Mouse (Mus musculus) lung, embryonic 16.5 days (tissue): ENCODE measurements around the gene Pip4k2a. TPM values are rescaled to one million over a fixed set of nuclear protein-coding genes. Genes with fewer than 3 reads are reported as not detected.
A peak's percentile ranks its signal among the peaks of the same experiment; 100 is the strongest.

Source experiments
- ATAC-seq: fragments of 200-750 bp; cut with Nextera tagmentation; 2 replicates; pipeline ENCODE4 v1.8.0; 2017; ENCODE audit warnings: low read depth, mild to moderate bottlenecking, moderate library complexity
- H3K27ac ChIP-seq: fragments of 300-500 bp; sonication (generic); 2 replicates; pipeline ENCODE4 v1.5.1; 2014; ENCODE audit warnings: mild to moderate bottlenecking, control low read depth, low read length
- H3K27me3 ChIP-seq: fragments of 300-500 bp; sonication (generic); 2 replicates; pipeline ENCODE4 v1.6.1; 2014; ENCODE audit warnings: low read depth, low read length, mixed read lengths; ENCODE audit not compliant: control insufficient read depth, insufficient read depth
- H3K36me3 ChIP-seq: fragments of 300-500 bp; sonication (generic); 2 replicates; pipeline ENCODE4 v1.6.1; 2014; ENCODE audit warnings: low read length; ENCODE audit not compliant: control insufficient read depth, insufficient read depth
- H3K4me1 ChIP-seq: fragments of 300-500 bp; sonication (generic); replicated peaks from 2 replicates; pipeline ENCODE4 v1.6.1; 2014; ENCODE audit warnings: low read length, mixed read lengths; ENCODE audit not compliant: control insufficient read depth, insufficient read depth
- H3K4me2 ChIP-seq: fragments of 300-500 bp; sonication (generic); 2 replicates; pipeline ENCODE4 v1.6.1; 2014; ENCODE audit warnings: low read depth, low read length, control low read depth
- H3K4me3 ChIP-seq: fragments of 300-500 bp; sonication (generic); 2 replicates; pipeline ENCODE4 v1.5.1; 2014; ENCODE audit warnings: mild to moderate bottlenecking, low read length, control low read depth
- H3K9ac ChIP-seq: fragments of 300-500 bp; sonication (generic); 2 replicates; pipeline ENCODE4 v1.6.1; 2014; ENCODE audit warnings: low read length, control low read depth
- H3K9me3 ChIP-seq: fragments of 300-500 bp; sonication (generic); 2 replicates; pipeline ENCODE4 v1.6.1; 2016; ENCODE audit warnings: low read length; ENCODE audit not compliant: control insufficient read depth
- WGBS: fragments of 180-500 bp; shearing (Covaris S2); extraction: QIAGEN DNeasy Blood & Tissue Kit; methylation state at CpG from one replicate; pipeline ENCODE4 v1.1.7; 2014; 5-methylcytosine and 5-hydroxymethylcytosine counted together
- polyA plus RNA-seq: library from polyadenylated mRNA; unstranded; fragments of >200 nt; fragmentation: Nextera tagmentation; extraction: Ambion mirVana; gene quantifications from 2 replicates; pipeline ENCODE4 v1.2.1, GENCODE M21; 2015

Pip4k2a gene
- polyA plus RNA-seq, 1 experiment from 2014 or later = 7.4 TPM

DNA sequence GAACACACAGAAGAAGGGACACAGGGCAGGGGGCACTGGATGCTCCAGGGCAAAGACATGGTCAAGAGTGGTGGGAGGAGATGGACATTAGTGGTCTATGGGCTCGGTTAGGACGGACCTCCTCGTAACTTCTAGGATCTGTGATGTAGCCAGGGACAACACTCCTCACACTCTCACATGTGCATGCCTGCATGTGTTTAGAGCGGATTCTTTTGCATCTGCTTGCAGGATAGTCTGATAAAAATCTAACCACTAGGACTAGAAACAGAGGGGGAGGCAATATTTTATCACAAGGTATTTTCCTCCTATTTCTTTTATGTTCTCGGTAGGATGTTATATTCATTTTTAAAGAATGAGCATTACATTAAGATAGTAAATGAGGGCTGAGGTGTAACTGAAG, 38.4 kb downstream of the Pip4k2a start:
- Histone ChIP-seq H3K9ac (no peak overlapping the region), H3K4me3 (no peak overlapping the region), H3K9me3 (no peaks in the 10 kb centered on the region), H3K36me3 (no peaks in the 10 kb centered on the region), H3K4me1 (no peaks in the 10 kb centered on the region), H3K27me3 (no peaks in the 10 kb centered on the region), H3K4me2 (no peak overlapping the region), H3K27ac (no peak overlapping the region)
- no peak for ATAC-seq
- 95% methylated on average over 5 of the region's 5 CpGs for WGBS

DNA sequence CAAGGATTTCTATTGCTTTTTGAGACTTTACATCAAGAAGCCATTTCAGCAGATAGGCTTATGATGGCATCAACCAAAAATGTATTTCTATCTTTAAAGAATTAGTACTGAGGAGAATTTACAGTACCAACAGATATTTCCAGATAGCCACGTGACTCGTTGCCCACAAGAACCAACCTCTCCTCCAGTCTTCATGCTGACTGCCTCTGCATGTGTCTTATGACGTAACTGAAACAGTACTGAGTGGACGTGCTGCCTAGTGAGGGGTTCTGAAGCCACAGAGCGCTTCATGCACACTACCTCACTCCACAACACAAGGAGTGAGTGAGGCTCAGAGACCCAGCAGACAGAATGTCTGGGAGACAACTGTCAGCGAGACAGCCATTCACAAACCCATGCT, 38.9 kb downstream of the Pip4k2a start:
- Histone ChIP-seq H3K4me1 (no peaks in the 10 kb centered on the region), H3K9me3 (no peaks in the 10 kb centered on the region), H3K4me2 (no peak overlapping the region), H3K4me3 (no peak overlapping the region), H3K27me3 (no peaks in the 10 kb centered on the region), H3K27ac (no peak overlapping the region), H3K9ac (no peak overlapping the region), H3K36me3 (no peaks in the 10 kb centered on the region)
- WGBS = 86% methylated on average over 6 of the region's 6 CpGs
- ATAC-seq = no peak

DNA sequence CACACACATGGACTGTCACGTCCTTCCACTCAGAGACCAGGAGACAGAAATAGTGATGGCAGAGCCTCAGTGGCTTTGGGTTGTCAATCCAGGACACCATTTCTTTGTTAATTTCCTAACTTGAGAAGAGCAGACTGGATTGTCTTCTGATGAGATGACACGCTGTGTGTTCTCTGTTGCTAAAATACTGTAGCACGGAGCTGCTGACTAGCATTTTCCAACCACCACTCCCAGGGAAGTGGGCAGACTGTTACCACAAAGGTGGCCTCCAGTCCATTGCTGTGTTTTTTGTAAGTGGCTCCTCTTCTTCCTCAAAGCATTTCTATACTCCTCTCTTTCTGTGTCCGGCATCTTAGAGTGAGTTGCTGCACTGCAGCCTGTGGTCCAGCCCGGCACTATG, 39.4 kb downstream of the Pip4k2a start:
- no peaks in the 10 kb centered on the region for H3K36me3 ChIP-seq
- no peak for ATAC-seq

DNA sequence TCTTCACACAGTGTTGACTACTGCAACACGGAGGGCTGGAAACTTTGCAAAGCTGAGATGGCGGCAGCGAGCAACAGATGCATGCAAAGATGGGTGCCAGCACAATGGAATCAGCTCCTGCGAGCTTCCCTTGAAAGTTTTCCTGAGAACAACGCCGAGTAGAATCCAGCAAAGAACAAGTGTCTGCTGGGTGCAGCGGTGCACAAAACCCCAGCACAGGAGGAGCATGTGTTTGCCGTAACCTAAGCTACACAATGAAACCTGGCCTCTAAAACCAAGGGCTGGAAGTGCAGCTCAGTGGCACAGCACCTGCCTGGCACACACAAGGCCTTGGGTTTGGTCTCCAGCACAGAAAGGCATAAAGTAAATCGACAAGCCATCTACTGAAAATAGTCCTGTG, 39.9 kb downstream of the Pip4k2a start:
- Histone ChIP-seq H3K9ac (no peak overlapping the region), H3K4me3 (no peak overlapping the region), H3K4me2 (no peak overlapping the region), H3K27me3 (no peaks in the 10 kb centered on the region), H3K36me3 (no peaks in the 10 kb centered on the region), H3K27ac (no peak overlapping the region), H3K4me1 (no peaks in the 10 kb centered on the region), H3K9me3 (no peaks in the 10 kb centered on the region)
- ATAC-seq = no peak
- WGBS = 87% methylated on average over 9 of the region's 9 CpGs

More for the DNA sequence above, 39.4 kb downstream of the Pip4k2a start:
- 90% methylated on average over 5 of the region's 5 CpGs for WGBS
- no peaks in the 10 kb centered on the region for H3K27me3 ChIP-seq
- no peak overlapping the region for H3K4me2 ChIP-seq
- no peak overlapping the region for H3K4me3 ChIP-seq
- H3K9me3 ChIP-seq = no peaks in the 10 kb centered on the region
- no peaks in the 10 kb centered on the region for H3K4me1 ChIP-seq
- no peak overlapping the region for H3K9ac ChIP-seq
- no peak overlapping the region for H3K27ac ChIP-seq

DNA sequence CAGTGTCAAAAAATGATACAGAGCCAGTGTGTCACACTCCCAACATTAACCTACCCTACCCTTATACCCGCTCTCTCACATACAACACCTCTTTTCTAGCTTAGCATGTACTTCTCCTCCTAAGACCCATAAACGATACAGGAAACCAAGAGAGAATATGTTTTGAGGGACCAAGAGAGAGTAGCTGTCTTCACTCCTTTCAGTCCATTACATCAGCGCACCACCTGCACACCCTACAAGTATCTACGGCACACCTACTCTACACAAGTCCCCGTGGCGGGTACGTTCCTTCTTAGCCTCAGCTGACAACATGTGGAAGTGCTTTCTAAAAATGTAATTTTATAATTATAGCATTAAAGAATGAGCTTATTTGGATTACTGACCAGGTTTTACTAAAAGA, 40.5 kb downstream of the Pip4k2a start:
- ATAC-seq = no peak
- no peaks in the 10 kb centered on the region for H3K27me3 ChIP-seq
- no peak overlapping the region for H3K9ac ChIP-seq
- H3K27ac ChIP-seq = no peak overlapping the region
- no peak overlapping the region for H3K4me3 ChIP-seq
- H3K9me3 ChIP-seq = no peaks in the 10 kb centered on the region
- WGBS = 89% methylated on average over 7 of the region's 7 CpGs
- H3K4me2 ChIP-seq = no peak overlapping the region
- no peaks in the 10 kb centered on the region for H3K4me1 ChIP-seq
- H3K36me3 ChIP-seq = no peaks in the 10 kb centered on the region

DNA sequence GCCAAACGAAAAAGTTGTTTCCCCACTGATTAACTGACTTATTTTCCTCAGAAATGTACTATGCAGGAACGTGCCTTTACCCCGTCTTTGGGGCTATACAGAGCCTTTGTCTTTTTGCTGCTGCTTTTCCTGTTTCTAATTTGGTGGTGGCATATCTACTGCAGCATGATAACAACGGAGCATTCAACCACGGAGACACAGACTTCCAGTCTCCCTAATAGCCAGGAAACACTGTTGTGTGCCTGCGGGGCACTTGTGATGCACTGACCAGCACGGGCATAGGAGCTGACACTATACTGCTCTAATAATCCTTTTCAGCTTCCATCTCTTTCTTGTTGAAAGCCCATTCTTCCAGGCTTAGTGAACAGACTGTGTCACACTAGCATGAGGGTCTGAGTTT, 41.0 kb downstream of the Pip4k2a start:
- peak; percentile 31; the same call in 1 of the 2 replicates for ATAC-seq
- no peaks in the 10 kb centered on the region for H3K36me3 ChIP-seq
- WGBS = 59% methylated on average over 7 of the region's 7 CpGs
- H3K27me3 ChIP-seq = no peaks in the 10 kb centered on the region
- H3K4me2 ChIP-seq = no peak overlapping the region
- H3K4me3 ChIP-seq = no peak overlapping the region
- H3K27ac ChIP-seq = no peak overlapping the region
- 0 out of 2 replicates have a peak, but pooled peaks cover 3% of the 10 kb centered on the region for H3K4me1 ChIP-seq
- no peaks in the 10 kb centered on the region for H3K9me3 ChIP-seq
- no peak overlapping the region for H3K9ac ChIP-seq

DNA sequence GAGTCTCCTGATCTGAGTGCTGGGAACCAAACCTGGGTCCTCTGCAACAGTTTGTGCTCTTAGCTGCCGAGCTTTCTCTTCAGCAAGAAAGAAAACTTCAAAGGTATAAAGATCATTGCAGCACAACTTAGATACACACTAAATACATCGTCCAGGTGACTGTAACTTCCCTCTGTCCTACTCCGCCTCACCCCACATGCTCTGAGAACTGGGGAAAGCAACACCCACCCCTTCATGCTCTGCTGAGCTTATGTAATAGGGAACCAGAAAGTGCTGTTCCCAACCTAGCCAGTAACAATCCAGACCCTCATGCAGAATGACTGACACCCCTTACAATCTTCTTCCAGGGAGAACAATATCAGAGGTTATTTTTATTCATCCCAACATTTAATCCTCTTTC, 41.5 kb downstream of the Pip4k2a start:
- Histone ChIP-seq H3K9me3 (no peaks in the 10 kb centered on the region), H3K4me2 (no peak overlapping the region), H3K27me3 (no peaks in the 10 kb centered on the region), H3K27ac (no peak overlapping the region), H3K36me3 (no peaks in the 10 kb centered on the region), H3K4me1 (0 out of 2 replicates have a peak, but pooled peaks cover 3% of the 10 kb centered on the region), H3K9ac (no peak overlapping the region), H3K4me3 (no peak overlapping the region)
- no peak for ATAC-seq
- 76% methylated on average over 3 of the region's 3 CpGs for WGBS

DNA sequence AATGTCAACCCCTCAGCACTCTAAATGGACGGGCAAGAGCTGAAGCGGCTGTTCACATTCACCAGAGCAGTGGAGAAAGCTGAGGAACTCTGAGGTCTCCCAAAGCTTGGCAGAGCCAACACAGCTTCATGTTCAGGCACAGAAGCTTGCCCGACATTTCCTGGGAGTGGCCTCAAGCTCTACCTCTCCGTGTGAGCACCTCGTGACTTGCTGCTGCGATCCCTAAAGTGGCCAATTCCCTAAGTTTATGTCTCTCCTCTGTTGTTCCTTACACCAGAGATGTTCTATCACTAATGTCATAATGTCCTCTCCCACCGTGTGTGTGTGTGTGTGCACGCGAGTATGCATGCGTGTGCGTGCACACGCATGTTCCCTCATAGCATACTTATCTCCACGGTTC, 42.3 kb downstream of the Pip4k2a start:
- ATAC-seq = no peak
- WGBS = 82% methylated on average over 13 of the region's 13 CpGs
- Histone ChIP-seq H3K27me3 (no peaks in the 10 kb centered on the region), H3K4me2 (no peak overlapping the region), H3K9me3 (no peaks in the 10 kb centered on the region), H3K4me3 (no peak overlapping the region), H3K36me3 (no peaks in the 10 kb centered on the region), H3K4me1 (0 out of 2 replicates have a peak, but pooled peaks cover 3% of the 10 kb centered on the region), H3K9ac (no peak overlapping the region), H3K27ac (no peak overlapping the region)

DNA sequence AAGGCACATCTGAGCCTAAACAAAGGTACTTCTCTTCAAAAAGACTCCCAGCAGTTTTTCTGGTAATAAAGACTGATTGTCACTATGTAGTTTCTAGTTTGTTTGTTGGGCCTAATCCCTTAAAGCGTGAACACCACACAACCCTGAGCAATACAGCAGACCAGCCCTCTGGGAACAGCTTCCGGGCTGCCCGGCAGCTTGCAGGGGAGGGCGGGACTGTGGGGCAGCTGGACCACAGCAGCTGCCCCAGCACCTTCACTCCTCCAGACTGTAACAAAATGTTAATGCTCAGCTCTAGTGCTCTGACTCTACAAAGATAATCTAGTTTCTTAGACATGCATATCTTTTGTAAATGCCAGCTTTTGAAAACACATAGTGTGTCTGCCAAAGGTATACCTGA, 42.9 kb downstream of the Pip4k2a start:
- H3K27me3 ChIP-seq = no peaks in the 10 kb centered on the region
- H3K36me3 ChIP-seq = no peaks in the 10 kb centered on the region
- no peak overlapping the region for H3K9ac ChIP-seq
- H3K4me2 ChIP-seq = no peak overlapping the region
- 0 out of 2 replicates have a peak, but pooled peaks cover 3% of the 10 kb centered on the region for H3K4me1 ChIP-seq
- 55% methylated on average over 4 of the region's 4 CpGs for WGBS
- H3K4me3 ChIP-seq = no peak overlapping the region
- H3K9me3 ChIP-seq = no peaks in the 10 kb centered on the region
- no peak for ATAC-seq
- no peak overlapping the region for H3K27ac ChIP-seq

DNA sequence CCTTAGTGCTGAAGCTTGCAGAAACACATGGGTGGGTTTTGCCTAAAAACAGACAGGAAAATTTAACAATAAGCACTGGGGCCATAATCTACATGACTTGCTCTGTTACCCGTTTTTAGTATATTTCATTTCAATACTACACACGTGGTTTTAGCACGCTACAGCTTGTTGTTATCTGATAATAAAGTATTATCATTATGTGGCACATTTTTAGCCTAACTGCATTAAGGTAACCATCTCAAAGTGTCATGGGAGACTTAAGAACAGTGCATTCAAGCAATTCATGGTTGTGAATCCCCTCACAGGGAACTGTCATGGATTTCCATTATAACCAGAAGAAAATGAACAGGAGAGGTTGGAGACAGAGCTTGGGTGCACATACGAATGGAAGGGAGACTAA, 43.5 kb downstream of the Pip4k2a start:
- H3K36me3 ChIP-seq = no peaks in the 10 kb centered on the region
- 0 out of 2 replicates have a peak, but pooled peaks cover 3% of the 10 kb centered on the region for H3K4me1 ChIP-seq
- no peak overlapping the region for H3K4me2 ChIP-seq
- WGBS = 75% methylated on average over 4 of the region's 4 CpGs
- no peaks in the 10 kb centered on the region for H3K27me3 ChIP-seq
- H3K4me3 ChIP-seq = no peak overlapping the region
- H3K9me3 ChIP-seq = no peaks in the 10 kb centered on the region
- H3K9ac ChIP-seq = no peak overlapping the region
- H3K27ac ChIP-seq = no peak overlapping the region
- no peak for ATAC-seq
